Mouse (Mus musculus) colon, adult 2 months (tissue): ENCODE results near the gene Amotl1. TPM values are rescaled to one million over a fixed set of nuclear protein-coding genes. Genes with fewer than 3 reads are reported as not detected.

ENCODE experiments used
- polyA plus RNA-seq: library from polyadenylated mRNA; depleted of rRNA; stranded (reverse); fragments of >200 nt; gene quantifications from 2 replicates; pipeline ENCODE4 v1.2.3, GENCODE M21; 2012; rRNA removed

Gene Amotl1
- polyA plus RNA-seq: 13.2 and 14.4 TPM in 2 replicates

DNA sequence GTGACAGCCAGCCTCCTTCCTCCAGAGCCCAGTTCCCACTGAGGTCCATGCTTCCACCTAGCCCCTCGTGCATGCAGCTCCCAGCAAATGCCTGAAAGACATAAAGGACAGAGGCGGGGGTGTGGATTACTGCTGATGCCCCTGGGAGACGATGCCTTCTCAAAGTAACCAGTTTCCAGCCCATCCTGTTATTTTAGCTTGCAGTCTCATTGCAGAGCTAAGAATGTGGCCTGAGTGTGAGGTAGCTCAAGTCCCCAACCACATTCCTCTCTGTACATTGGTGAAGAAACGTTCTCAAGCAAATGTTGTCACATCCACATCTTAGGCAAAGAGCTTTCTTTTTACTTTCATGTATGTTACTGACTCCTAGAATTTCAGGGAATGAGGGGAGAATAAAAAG lies at the start of gene Amotl1:
Amotl1 (minus strand) TSS at position 101 of the 400 bp plus-strand sequence.

DNA sequence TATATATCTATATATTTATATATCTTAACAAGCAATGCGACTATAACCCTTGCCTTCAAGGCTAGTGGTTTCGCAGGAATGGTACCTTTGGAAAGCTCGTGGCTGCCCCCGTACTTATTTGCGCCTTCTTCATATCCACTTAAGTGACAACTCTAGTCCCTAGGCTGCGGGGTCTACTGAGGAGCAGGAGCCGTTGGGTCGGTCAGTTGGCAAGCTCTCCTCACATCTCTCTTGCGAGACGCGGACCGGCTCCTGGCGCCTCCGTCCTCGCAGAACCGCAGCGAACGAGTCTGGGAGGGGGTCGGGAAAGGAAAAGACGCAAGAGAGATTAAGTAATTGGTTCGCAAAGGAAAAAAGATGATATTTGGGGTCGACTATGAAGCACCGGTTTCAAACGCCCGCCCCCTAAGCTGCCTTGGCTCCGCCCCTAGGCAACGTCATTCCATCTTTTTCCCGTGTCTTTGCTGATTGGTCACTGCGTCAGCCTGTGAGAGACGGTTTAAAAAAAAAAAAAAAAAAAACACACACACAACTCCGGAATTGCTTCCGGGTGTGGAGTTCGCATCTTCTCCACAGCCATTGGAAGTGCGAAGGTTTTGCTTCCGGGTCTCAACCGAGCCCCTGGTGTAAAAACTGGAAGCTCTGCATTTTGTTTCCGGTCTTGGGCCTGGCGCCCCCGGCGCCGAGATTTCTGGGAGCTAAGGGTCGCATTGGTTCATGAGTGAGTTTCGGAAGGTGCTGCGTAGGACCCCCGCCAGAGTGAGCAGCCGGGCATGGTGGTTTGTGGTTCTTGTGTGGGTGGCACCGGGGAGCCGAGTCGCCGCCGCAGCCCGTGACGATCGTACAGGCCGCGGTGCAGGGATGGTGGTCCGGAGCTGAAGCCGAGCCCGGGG lies 144.6 kb downstream of the Amotl1 start, which contains the start of the genes Kdm4d and Cwc15:
Kdm4d (minus strand) TSS at position 460 of the 893 bp plus-strand sequence.
Cwc15 (plus strand) TSS at position 595 of the 893 bp plus-strand sequence.

Other genes with a start within 250 kb of the Amotl1 start
- gene Kdm4d, start 144.6 kb downstream of the Amotl1 start, polyA plus RNA-seq: 0.07 and 0.13 TPM in 2 replicates
- 4.0 and 8.0 TPM in 2 replicates for gene Cwc15, start 144.4 kb downstream of the Amotl1 start, polyA plus RNA-seq
- 4.6 and 4.9 TPM in 2 replicates for gene Piwil4, start 95.7 kb upstream of the Amotl1 start, polyA plus RNA-seq
- gene Fut4, start 107.3 kb upstream of the Amotl1 start, polyA plus RNA-seq: 66.1 and 74.8 TPM in 2 replicates
- not detected in 2 replicates for gene 1700012B09Rik, start 126.0 kb upstream of the Amotl1 start, polyA plus RNA-seq
- 1.8 and 2.6 TPM in 2 replicates for gene Mre11a, start 139.6 kb upstream of the Amotl1 start, polyA plus RNA-seq
- 3.8 and 4.5 TPM in 2 replicates for gene Ankrd49, start 139.8 kb upstream of the Amotl1 start, polyA plus RNA-seq
- 0.58 and 1.1 TPM in 2 replicates for gene Gpr83, start 215.2 kb upstream of the Amotl1 start, polyA plus RNA-seq